Mouse (Mus musculus) ES-E14 (cell line): ENCODE measurements around the gene Rph3a.

ENCODE experiments used
- CHD2 ChIP-seq: IDR thresholded peaks from 2 replicates; pipeline ENCODE4 v1.6.1; 2014; ENCODE audit warnings: mild to moderate bottlenecking, low read depth, low read length, inconsistent platforms
- MAFK ChIP-seq: IDR thresholded peaks from 2 replicates; pipeline ENCODE4 v1.6.1; 2014; ENCODE audit warnings: mild to moderate bottlenecking, low read depth, low read length, inconsistent platforms; ENCODE audit not compliant: insufficient read depth
- ZC3H11A ChIP-seq: IDR thresholded peaks from 2 replicates; pipeline ENCODE4 v1.6.1; 2012; ENCODE audit warnings: low read depth, mild to moderate bottlenecking, inconsistent platforms, low read length, borderline replicate concordance
- ZNF384 ChIP-seq: IDR thresholded peaks from 2 replicates; pipeline ENCODE4 v1.6.1; 2012; ENCODE audit warnings: low read depth, low read length, inconsistent platforms

DNA sequence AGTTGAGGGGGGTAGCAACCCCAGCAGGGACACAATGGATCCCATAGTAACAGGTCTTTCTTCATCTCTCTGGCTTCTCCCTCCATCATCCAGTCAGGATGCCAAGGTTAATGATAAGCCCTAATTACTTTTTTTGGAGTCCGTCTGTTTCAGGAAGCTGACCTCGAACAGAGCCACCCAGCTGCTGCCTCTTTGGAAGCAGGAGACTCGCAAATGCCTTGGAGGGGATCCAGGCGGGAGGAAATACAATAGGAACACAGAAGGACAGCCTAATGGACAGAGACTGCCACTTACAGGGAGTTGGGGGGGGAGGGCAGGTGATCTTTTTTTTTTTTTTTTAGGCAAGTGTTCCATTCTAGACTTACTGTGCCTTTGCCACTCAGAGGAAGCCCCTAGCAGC lies 40.2 kb downstream of the Rph3a start:
- TF ChIP-seq ZNF384 (no peak), ZC3H11A (no peak), CHD2 (no peak), MAFK (no peak)
